Mouse (Mus musculus) forelimb bud, embryonic 11.5 days (tissue): Measurements from ENCODE around the gene Vps53.
A peak's percentile ranks its signal among the peaks of the same experiment; 100 is the strongest.

ENCODE experiments used
- DNase-seq: peaks from one replicate; pipeline ENCODE4 v3.0.0-alpha.2; 2012; ENCODE audit warnings: low read depth, low spot score

Gene Vps53

GRCm38 (mm10) chr11:76059971-76060370 is 119.5 kb downstream of the Vps53 start:
- no peak for DNase-seq

- DNase-seq, result no peak
Measured at GRCm38 (mm10) chr11:76056487-76056886, 123.0 kb downstream of the Vps53 start.

GRCm38 (mm10) chr11:76052496-76052895 is 127.0 kb downstream of the Vps53 start:
- DNase-seq, result no peak

- no peak for DNase-seq
Measured at GRCm38 (mm10) chr11:76050967-76051512, 128.4 kb downstream of the Vps53 start.

- no peak for DNase-seq
Measured at GRCm38 (mm10) chr11:76050509-76050908, 128.9 kb downstream of the Vps53 start.

DNA sequence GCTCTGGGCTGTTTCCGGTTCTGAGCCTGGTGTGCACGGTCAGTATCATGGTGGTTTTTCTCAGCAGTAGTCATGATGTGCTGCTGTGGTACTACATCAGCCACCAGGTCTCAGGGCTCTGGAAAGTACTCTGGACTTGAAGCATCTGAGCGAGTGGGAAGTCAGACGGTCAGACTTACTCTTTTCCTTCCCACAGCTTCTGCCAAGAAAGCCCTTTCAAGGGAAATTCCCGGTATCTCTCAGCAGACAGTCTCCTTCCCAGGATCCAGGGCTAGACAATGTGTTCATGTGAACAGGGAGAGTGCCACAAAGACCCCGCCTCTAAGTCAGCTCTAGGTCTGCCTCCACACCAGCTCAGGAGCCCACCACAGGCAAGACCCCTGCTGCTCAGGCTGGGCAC is 134.1 kb downstream of the Vps53 start:
- no peak for DNase-seq

DNA sequence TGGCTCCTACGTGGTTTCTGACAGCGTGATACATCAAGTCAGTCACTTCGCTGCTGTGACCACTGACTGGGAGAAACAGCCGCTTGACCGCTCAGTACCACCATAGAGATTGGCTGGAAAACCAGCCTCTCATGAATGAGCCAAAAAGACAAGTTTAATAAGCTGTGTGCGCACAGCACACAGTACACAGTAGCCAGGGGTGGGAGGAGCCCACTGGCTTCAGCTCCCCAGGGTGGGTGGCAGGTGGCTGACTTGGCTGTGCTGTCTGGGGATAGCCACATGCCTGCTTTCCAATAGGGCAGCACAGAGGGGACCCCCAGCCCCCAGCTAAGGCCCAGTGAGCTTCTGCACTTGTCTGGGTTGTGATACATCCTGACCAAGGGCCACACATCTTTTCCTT is 135.0 kb downstream of the Vps53 start:
- no peak for DNase-seq

- DNase-seq, result no peak
Measured at GRCm38 (mm10) chr11:76042882-76043281, 136.6 kb downstream of the Vps53 start.

DNA sequence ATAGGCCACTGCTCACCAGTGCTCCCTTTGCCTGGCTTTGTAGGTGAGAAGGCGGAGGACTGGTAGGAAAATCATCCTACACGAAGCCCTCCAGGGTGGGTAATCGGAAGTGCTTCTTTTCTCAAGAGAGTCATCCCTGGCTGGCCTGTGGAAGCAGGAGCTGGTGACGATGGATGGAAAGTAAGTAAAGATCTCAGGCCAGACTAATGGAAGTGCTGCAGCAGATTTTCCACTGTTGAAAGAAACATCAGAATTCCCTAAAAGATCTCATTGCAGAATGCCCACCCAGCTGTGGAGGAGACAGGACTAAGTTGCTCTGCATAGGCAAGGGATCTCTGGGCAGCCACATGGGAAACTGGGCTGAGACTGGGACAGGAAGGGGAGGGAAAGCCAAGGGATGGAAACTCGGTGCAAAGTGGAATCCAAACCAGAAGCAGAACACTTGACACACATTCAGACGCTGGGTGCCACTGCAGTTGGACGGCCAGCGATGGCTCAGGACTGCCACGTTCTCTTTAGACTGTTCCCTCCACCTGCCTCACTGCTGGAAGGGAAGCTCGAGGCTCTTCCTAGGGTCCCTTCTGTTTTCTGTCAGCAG is 137.3 kb downstream of the Vps53 start:
- no peak for DNase-seq

DNA sequence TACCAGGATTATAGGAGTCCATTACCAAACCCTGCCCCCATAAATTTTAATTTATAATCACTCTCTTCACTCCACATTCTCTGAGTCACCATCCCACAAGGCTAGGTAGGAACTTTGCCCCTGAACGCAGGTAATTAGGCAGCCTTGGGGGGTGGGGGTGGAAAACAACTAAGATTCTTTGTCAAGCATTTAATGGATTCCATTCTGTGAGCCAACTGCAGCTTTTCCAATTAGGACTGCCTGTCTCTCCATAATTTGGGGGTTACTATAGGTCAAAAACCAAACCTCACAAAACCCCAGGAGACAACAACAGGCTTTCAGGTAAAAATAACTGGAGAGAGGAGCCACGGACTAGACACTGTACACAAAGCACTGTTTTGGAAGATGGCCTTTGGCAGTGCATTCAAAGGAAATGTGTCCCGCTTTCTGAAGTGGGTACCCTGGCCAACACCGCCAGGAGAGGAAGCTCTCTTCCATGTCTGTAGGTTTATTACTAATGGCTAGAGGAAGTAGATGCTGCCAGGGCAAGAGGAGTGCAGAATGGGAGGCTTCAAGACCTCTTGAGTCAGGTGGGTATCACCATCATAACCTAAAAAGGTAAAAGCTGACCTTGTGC is 138.6 kb downstream of the Vps53 start:
- DNase-seq, result no peak

DNA sequence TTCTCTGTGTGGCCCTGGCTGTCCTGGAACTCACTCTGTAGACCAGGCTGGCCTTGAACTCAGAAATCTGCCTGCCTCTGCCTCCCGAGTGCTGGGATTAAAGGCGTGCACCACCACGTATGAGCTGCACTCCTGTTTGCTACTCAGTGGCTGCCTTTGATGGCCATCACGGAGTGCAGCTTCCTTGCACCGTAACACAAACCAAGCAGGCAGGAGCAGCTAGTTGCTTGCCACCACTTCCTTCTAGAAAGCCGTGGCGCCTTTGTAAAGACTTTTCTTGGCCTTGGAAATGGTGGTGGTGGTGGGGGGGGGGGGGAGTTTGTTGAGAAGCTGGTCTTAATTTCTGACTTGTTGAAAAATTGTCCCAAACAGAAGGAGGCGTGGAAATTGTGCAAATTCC is 139.3 kb downstream of the Vps53 start:
- no peak for DNase-seq

DNA sequence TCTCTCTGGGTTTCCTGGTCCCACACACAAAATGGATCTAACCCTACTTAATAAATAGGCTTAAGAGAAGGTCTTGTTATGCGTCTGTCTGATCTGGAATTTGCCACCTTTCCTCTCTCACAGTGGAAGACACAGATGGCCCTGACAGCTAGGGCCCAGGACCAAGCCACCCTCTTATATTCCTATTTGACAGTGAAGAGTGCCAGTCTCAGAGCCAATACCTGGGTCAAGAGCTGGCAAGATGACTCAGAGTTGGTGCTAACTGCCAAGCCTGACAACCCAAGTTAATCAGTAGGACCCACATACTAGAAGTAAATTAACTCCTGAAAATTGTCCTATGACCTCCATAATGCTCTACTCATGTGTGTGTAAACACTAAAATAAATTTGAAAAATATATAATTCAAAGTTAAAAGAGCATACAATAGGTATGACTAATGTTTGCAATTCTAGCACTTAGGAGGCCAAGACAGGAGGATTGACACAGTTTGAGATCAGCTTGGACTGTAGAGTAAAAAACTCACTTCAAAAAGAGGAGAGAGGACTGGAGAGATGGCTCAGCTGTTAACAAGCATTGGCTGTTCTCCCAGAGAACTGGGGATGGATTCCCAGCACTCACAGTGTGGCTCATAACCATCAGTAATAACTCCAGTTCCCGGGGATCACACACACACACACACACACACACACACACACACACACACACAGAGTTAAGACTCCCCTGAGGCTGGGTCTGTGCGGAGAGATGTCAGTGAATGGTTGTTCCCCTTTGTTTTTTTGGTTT is 140.0 kb downstream of the Vps53 start:
- DNase-seq, result no peak

DNA sequence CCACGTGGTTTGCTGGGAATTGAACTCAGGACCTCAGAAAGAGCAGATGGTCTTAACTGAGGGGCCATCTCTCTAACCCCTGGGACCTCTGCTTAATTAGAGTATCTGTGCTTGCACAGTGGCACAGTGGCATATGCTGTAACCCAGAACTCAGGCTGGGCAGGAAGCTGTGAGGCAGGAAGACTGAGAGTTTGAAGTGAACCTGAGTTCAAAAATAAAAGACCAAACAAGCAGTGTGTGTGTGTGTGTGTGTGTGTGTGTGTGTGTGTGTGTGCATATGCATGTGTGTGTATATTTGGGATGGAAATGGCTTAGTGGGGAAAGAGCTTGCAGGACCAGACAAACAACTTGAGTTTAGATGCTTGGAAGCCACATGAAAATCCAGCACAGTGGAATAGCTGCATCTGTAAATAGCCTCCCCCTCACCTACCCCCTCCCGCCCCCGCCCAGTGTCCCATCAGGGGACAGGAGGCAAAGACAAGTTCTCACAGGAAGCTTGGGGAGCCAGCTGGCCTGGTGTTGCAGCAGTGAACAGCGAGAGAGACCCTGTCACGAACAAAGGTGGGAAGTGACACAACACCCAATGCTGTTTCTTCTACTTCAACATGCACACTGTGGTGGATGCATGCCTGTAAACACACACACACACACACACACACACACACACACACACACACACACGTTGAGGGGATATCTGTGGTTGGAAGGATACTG is 141.7 kb downstream of the Vps53 start:
- DNase-seq, result no peak

DNA sequence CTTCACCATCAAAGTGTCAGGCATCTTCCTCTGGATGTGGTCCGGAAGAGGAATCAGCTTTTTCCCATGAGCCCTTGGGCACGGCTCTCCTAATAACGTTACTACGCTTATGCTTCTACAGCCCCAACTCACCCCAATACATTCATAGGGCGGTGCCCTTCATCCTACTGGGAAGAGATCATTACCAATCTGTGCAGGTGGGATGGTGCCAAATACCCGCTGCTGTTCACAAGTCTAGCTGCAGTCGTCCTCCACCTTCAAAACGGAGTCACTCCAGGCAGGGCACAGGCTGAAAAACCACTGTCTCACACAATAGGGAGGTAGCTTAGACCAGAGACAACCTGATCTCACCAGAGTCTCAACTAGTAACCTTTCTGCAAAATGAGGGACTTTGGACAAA is 144.3 kb downstream of the Vps53 start:
- DNase-seq, result no peak

DNA sequence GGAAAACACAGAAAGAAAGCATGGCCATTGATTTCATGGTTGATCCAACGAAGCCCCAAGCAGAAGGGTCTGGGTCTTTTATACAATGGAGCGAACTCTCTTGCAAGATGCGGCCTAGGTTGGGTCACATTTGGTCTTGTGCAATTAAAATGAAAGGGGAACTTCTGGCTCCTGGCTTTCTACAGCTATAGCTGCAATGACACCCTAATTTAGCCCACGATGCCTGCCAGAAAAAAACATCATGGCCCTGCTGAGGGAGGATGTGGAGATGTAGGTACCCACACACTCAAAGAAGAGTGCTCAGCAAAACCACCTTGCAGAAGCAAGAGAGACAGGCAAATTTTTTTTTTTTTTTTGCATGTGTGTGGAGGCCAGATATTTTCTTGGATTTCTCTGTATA is 145.6 kb downstream of the Vps53 start:
- no peak for DNase-seq

DNA sequence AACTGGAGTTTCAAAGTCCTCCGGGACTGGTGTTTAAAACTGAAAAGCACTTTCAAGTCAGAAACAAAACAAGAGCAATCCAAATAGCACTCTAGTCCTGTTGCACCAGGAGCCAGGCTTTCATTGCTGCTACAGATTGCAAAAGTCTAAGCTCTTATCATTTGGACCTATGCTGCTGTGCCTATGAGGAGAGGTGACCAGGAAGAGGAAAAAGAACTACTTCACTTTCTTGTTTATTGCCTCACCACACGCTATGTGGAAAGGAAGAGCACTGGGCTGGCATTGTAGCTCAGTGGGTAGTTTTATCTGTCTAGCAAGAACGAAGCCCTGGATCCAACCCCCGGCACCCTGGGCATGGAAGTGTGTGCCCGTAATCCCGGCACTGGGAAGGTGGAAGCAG is 146.1 kb downstream of the Vps53 start:
- no peak for DNase-seq

DNA sequence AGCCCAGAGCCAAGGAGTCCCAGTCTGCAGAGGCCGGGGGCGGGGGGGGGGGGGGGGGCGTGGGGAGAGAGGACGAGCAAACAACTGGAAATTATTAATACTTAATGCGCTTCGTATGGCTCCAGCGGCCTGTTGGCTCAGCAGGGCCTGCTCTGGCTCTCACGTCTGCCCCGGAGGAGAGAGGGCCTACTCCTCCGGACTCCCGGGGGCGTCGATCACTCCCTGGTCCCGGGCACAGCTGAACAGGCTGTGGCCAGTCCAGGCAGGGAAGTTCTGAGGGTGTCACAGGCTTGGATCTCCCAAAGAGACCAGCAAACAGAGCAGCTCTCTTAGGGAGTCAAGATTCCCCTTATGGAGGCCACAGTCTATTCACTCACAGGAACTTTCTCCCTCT is 151.4 kb downstream of the Vps53 start:
- DNase-seq, result no peak

- peak; percentile 79 for DNase-seq
Measured at GRCm38 (mm10) chr11:76027139-76028071, 152.0 kb downstream of the Vps53 start, which contains the start of gene Rflnb. Rflnb (minus strand) TSS chr11:76027782.

DNA sequence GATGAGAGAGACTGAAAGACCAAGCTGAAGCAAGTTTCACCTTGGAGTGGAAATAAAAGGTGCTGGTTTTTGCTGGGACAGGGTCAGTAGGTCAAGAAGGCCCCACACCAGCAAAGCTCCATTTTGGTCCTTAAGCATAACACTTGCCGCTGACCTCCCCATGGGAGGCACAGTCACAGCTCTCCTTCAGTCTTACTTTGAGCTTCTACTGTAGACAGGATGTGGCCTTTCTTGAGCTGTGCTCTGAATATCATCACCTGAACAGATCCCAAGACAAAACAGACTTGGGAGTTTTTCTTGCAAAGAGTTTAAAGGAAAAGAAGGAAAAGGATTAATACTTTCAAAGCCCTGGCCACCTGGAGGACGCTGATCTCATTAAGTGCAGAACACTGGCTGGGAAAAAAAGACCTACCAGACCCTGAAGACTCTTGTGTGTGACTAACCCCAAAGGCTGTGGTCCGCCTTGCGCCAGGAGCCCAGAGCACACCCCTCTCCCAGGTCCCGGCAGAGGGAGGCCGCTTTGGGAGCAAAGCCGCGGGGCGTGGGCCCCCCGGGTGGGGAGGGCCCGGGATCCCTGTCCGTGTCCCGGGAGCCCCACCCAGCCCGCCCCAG is 152.8 kb downstream of the Vps53 start:
- no peak for DNase-seq

DNA sequence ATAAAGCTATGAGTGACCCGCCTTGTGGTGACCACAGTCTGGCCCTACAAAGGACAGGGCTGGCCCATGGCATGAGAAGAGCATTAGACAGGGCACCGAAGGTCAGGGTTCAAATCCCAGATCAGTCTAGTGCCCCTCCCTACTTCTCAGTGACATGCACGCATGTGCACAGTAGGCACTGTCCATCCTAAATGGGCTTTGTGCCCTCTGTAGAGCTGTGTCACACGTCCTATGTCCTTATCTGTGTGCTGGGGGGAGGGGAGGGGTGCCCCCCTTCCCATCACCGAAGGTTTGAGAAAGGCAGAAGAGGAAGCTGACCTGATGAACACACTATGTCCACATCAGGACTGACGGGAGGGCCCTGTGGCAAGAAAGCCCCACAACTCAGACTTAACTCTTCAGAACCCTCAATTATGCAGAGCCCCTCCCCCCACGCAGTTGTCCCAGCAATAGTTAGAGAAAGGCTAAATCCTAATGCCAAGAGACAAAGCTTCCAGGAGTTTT is 154.3 kb downstream of the Vps53 start:
- DNase-seq, result no peak
